Mouse (Mus musculus) G1E-ER4 (cell line): ENCODE data around the gene Chd5. TPM values are rescaled to one million over a fixed set of nuclear protein-coding genes. Genes with fewer than 3 reads are reported as not detected.

Experiments
- GATA1 ChIP-seq: IDR thresholded peaks from one replicate; pipeline ENCODE4 v1.8.0; 2012; ENCODE audit warnings: low read length, inconsistent platforms
- polyA plus RNA-seq: library from polyadenylated mRNA; stranded (reverse); fragments of >175 nt; gene quantifications from 2 replicates; pipeline ENCODE4 v1.2.3, GENCODE M21; 2012

The Chd5 gene
- 0.04 TPM in 2 replicates for polyA plus RNA-seq

DNA sequence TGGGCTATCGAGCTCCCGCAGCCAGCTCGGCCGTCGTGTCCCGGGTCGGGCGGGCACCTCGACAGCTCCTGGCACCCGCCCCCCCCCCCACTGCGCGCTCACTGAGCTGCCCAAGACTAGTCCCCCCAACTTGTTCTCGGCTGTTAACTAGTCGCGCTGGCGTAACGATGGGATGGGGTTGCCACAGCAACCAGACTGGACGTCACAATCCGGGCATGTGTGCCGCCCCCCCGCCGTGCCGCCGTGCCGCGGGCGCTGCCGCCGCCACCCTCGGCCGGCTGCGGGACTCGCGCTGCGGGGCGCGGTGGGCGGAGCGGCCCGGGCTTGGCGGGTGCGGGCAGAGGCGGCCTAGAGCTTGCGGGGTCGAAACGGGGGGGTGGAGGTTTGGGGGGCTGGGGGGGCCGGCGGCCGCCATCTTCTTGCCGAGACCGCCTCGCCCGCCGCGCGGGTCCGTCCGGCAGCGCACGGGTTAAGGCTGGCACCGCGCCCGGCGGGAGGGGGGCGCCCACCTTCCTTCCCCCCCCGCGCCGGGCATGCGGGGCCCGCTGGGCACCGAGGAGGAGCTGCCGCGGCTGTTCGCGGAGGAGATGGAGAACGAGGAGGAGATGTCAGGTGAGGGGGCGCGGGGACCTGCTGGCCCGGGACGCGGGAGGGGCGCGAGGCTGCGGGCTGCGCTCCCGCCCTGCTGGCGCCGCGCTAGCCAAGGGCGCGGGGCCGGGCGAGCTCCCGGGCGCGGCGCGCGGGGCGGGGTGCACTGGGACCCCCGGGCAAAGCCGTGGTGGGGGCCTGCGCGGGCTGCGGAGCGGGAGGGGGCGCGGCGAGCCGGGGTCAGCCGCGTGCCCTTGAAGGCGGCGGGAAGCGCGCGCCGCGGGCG is at the start of gene Chd5:
Gene Chd5, plus strand, starts transcription at position 233 of the 874 bp plus-strand sequence.
- no peak for TF ChIP-seq GATA1

DNA sequence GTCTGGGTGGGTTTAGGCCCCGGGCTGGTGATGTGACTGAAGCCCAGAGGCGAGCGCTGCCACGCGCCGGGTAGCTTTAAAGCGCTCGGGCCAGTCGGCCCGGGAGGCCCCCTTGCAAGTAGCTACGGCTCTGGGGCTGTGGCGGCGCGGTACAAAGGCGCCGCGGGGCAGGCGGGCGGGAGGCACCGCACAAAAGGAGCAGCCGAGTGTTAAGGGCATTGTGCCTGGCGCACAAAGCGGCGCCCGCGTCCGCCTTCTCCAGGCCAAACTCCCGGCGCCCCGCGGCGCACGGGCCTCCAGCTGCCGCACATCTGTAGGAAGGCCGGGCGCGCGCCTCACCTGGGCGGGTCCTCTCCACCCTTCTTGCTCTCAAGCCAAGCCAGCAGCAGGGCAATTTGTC is 48.1 kb upstream of the Chd5 start:
- TF ChIP-seq GATA1, result no peak

DNA sequence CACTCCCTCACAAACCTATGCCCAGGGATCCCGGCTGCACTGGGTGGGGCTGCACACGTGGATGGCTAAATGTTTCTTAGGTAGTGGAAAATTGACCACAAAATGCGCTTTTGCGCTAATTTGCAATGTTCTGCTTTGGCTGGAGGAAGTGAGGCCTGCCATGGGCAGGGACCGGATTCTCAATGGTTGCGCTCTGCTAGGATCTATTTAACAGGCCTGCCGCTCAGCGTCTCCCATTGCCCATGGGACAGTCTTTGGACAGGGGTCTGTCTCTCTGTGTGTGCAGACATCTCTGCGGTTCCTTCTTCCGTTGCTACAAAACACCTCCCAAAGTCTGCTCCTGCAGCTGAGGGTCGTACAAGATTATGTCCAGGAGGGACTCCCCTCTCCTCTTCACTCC is 47.5 kb upstream of the Chd5 start:
- no peak for TF ChIP-seq GATA1

DNA sequence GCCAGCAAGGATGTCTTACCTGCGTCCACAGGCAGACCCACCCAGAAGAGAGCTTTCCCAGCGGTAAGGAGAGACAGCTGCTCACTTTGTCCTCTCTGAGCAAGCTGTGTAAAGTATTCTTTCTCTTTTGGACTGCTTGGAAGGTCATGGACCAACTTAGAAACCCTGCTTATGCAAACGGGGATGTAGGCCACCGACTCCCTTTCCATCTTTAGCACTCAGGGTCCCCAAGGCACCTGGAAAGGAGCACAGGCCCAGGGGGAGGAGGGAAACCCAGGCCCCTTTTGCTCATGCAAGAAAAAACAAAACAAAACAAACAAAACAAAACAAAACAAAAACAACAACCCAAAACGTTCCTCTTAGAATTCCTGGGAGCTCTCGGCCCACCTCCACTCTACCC is 46.9 kb upstream of the Chd5 start, which contains the start of gene Hes3:
Gene Hes3, minus strand, starts transcription at position 101 of the 400 bp plus-strand sequence.
- no peak for TF ChIP-seq GATA1

DNA sequence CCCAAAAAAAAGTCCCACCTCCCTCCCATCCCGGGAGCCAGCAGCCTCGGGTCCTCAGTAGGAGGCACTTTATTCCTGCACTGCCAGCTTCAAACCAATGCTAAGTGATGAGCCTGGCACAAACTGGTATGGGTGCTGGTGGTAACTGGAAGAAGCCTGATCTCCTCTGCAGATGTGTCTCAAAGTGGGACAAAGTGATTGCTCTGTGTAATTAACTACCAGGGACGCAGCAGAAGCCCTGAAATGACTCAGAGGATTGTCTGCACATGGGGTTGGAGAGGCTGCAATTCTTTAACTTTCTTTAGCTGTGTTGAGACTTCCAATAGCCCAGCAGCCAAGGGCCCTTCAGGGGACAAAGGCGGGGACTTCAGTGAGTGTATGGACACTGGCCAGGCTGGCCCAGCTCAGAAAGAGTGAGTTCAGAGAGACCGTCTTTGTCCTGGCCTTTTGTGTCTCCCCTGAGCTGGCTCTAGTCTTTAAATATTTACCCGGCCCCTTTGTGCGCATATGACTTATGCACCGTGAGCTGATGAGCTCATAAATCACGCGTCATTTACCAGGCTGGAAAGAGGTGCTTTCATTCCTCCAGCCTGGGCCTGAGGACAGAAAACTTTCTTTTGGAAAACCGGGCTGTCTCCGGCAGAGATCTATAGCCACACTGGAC is 46.2 kb upstream of the Chd5 start:
- no peak for TF ChIP-seq GATA1

- no peak for TF ChIP-seq GATA1
These were observed 44.1 kb upstream of the Chd5 start for GRCm38 (mm10) chr4:152294188-152294929.

DNA sequence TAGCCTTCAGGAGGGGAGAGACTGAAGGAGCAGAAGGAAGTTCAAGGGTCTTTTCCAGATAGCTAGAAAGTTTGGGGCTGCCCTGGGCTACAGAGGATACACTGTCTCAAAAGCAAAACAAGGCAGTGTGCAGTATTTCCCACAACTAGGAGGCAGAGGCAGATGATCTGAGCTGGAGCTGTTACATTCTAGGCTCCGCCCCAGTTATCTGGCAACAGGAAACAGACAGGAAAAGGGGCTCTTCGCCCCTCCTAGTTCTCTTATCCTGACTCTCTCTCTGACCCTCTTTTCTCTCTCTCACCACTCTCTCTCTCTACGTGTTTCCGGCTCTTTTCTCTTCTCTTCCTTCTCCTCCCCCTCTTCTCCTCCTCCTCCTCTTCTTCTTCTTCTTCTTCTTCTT is 42.5 kb upstream of the Chd5 start:
- no peak for TF ChIP-seq GATA1

GRCm38 (mm10) chr4:152296371-152296770 is 42.1 kb upstream of the Chd5 start:
- no peak for TF ChIP-seq GATA1

GRCm38 (mm10) chr4:152296874-152297861 is 41.3 kb upstream of the Chd5 start, which contains the start of gene Icmt:
Gene Icmt (plus strand): TSS chr4:152297227.
- TF ChIP-seq GATA1, result no peak

DNA sequence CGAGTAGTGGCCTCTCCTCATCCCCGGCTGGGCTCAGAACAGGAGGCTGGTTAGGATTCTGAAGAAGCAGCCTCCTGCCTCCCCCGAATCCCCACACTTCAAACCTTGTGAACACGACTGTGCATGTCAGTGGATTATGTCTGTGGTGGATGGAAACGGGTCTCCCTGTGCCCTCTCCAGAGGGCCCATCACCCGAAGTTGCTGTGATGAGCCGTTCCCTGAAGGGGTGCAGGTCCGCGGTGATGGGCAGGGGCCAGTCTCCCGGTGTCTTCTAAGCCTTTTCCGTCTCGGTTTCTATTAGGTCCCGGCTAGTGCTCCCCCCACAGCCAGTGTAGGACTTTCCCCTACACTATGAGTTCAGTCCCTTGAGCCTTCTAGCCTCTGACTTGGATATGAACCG is 39.6 kb upstream of the Chd5 start:
- no peak for TF ChIP-seq GATA1

GRCm38 (mm10) chr4:152300375-152300774 is 38.1 kb upstream of the Chd5 start:
- TF ChIP-seq GATA1, result no peak

GRCm38 (mm10) chr4:152302012-152302411 is 36.4 kb upstream of the Chd5 start:
- TF ChIP-seq GATA1, result no peak

- TF ChIP-seq GATA1, result no peak
These were observed 35.3 kb upstream of the Chd5 start for GRCm38 (mm10) chr4:152303172-152303571.

- TF ChIP-seq GATA1, result no peak
These were observed 33.8 kb upstream of the Chd5 start for GRCm38 (mm10) chr4:152304685-152305084.

DNA sequence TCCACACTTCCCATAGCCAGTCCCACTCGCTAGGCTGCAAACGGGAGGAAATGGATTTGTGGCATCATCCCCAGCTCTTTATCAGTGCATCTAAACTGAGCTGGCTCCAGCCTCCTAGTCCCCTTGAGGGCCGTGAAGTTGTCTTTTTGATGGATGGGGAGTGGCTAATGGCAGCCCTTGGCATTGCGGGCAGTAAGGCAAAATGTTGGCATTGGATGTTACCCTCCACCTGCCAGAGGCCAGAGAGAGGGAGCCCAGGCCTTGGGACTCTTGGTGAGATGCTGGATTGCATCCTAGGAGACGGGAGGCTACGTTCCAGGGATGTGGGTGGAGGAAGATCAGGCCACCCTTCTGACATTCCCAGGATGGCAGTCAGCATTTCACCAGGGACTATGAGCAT is 32.5 kb upstream of the Chd5 start:
- no peak for TF ChIP-seq GATA1

DNA sequence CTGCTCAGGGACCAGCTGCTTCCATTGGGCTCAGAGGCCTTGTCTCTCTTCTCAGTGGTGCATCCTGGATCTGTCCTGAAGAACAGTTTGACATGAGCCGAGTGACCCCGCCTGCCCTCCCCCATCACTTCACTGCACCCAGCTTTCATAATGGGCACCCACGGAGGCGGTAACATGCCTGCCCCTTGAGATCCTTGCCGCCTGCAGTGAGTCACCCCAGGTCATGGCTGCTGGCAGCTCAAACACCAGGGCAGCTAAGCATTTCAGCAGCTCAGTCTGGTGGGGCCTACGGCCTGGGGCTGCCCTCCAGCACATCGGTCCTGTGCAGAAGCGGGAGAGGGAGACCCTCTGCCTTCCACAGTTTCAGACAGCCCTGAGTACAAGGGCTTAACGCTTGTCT is 30.9 kb upstream of the Chd5 start:
- TF ChIP-seq GATA1, result no peak
